Mouse (Mus musculus) heart, embryonic 16.5 days (tissue): Measurements from ENCODE around the gene Mtcl1. TPM values are rescaled to one million over a fixed set of nuclear protein-coding genes. Genes with fewer than 3 reads are reported as not detected.

ENCODE experiments used
- ATAC-seq: fragments of 200-750 bp; cut with Nextera tagmentation; replicated peaks from 2 replicates; pipeline ENCODE4 v1.8.0; 2017; ENCODE audit warnings: moderate number of reproducible peaks; ENCODE audit not compliant: insufficient read depth, low FRiP score; ENCODE audit errors: extremely low read depth
- H3K27ac ChIP-seq: fragments of 300-500 bp; sonication (generic); 2 replicates; pipeline ENCODE4 v1.5.1; 2014; ENCODE audit warnings: mild to moderate bottlenecking, low read length, control low read depth, moderate library complexity
- H3K27me3 ChIP-seq: fragments of 300-500 bp; sonication (generic); 2 replicates; pipeline ENCODE4 v1.6.1; 2014; ENCODE audit warnings: low read length, mixed read lengths; ENCODE audit not compliant: control insufficient read depth, insufficient read depth
- H3K36me3 ChIP-seq: fragments of 300-500 bp; sonication (generic); 2 replicates; pipeline ENCODE4 v1.6.1; 2014; ENCODE audit not compliant: control insufficient read depth, insufficient read depth
- H3K4me1 ChIP-seq: fragments of 300-500 bp; sonication (generic); 2 replicates; pipeline ENCODE4 v1.6.1; 2014; ENCODE audit warnings: low read length, mixed read lengths; ENCODE audit not compliant: control insufficient read depth, insufficient read depth
- H3K4me2 ChIP-seq: fragments of 300-500 bp; sonication (generic); 2 replicates; pipeline ENCODE4 v1.6.1; 2014; ENCODE audit warnings: low read depth, mild to moderate bottlenecking, control low read depth, low read length
- H3K4me3 ChIP-seq: fragments of 300-500 bp; sonication (generic); 2 replicates; pipeline ENCODE4 v1.5.1; 2014; ENCODE audit warnings: mild to moderate bottlenecking, control low read depth, low read length
- H3K9ac ChIP-seq: fragments of 300-500 bp; sonication (generic); 2 replicates; pipeline ENCODE4 v1.6.1; 2014; ENCODE audit warnings: low read length, control low read depth
- H3K9me3 ChIP-seq: fragments of 300-500 bp; sonication (generic); replicated peaks from 2 replicates; pipeline ENCODE4 v1.6.1; 2016; ENCODE audit warnings: low read length; ENCODE audit not compliant: control insufficient read depth
- WGBS: fragments of 180-500 bp; shearing (Covaris S2); extraction: QIAGEN DNeasy Blood & Tissue Kit; methylation state at CpG from one replicate; pipeline ENCODE4 v1.1.7; 2014; 5-methylcytosine and 5-hydroxymethylcytosine counted together
- polyA plus RNA-seq: library from polyadenylated mRNA; unstranded; fragments of >200 nt; fragmentation: Nextera tagmentation; extraction: Ambion mirVana; gene quantifications from 2 replicates; pipeline ENCODE4 v1.2.1, GENCODE M21; 2015

Gene Mtcl1
- polyA plus RNA-seq, 1 experiment from 2014 or later = 1.9 TPM

GRCm38 (mm10) chr17:66335568-66335967, 114.0 kb downstream of the Mtcl1 start:
- no peak for ATAC-seq
- Histone ChIP-seq H3K36me3 (no peaks in the 10 kb centered on the region), H3K4me3 (no peak overlapping the region), H3K9ac (no peak overlapping the region), H3K4me1 (no peaks in the 10 kb centered on the region), H3K9me3 (no peaks in the 10 kb centered on the region), H3K27ac (no peak overlapping the region), H3K4me2 (no peak overlapping the region), H3K27me3 (no peaks in the 10 kb centered on the region)
- WGBS = 90% methylated on average over 10 of the region's 10 CpGs

GRCm38 (mm10) chr17:66334894-66335293, 114.7 kb downstream of the Mtcl1 start:
- Histone ChIP-seq H3K27me3 (no peaks in the 10 kb centered on the region), H3K4me3 (no peak overlapping the region), H3K9ac (no peak overlapping the region), H3K4me2 (no peak overlapping the region), H3K4me1 (no peaks in the 10 kb centered on the region), H3K27ac (no peak overlapping the region), H3K9me3 (no peaks in the 10 kb centered on the region), H3K36me3 (no peaks in the 10 kb centered on the region)
- 60% methylated on average over 4 of the region's 4 CpGs for WGBS
- ATAC-seq = no peak

- no peaks in the 10 kb centered on the region for H3K4me1 ChIP-seq
- no peak overlapping the region for H3K4me3 ChIP-seq
- no peak overlapping the region for H3K9ac ChIP-seq
- no peaks in the 10 kb centered on the region for H3K27me3 ChIP-seq
- H3K4me2 ChIP-seq = no peak overlapping the region
- H3K9me3 ChIP-seq = no peaks in the 10 kb centered on the region
- H3K27ac ChIP-seq = no peak overlapping the region
- 55% methylated on average over 6 of the region's 6 CpGs for WGBS
- no peaks in the 10 kb centered on the region for H3K36me3 ChIP-seq
- no peak for ATAC-seq
These were observed 118.3 kb downstream of the Mtcl1 start for GRCm38 (mm10) chr17:66331207-66331606.

- ATAC-seq = no peak
- H3K27me3 ChIP-seq = no peaks in the 10 kb centered on the region
- 0 out of 2 replicates have a peak, but pooled peaks cover 2% of the 10 kb centered on the region for H3K4me1 ChIP-seq
- no peak overlapping the region for H3K4me2 ChIP-seq
- no peaks in the 10 kb centered on the region for H3K36me3 ChIP-seq
- 86% methylated on average over 5 of the region's 5 CpGs for WGBS
- H3K27ac ChIP-seq = no peak overlapping the region
- H3K9ac ChIP-seq = no peak overlapping the region
- H3K4me3 ChIP-seq = no peak overlapping the region
- no peaks in the 10 kb centered on the region for H3K9me3 ChIP-seq
These were observed 123.0 kb downstream of the Mtcl1 start for GRCm38 (mm10) chr17:66326552-66327045.

- Histone ChIP-seq H3K27ac (no peak overlapping the region), H3K36me3 (no peaks in the 10 kb centered on the region), H3K4me2 (no peak overlapping the region), H3K4me3 (no peak overlapping the region), H3K4me1 (0 out of 2 replicates have a peak, but pooled peaks cover 2% of the 10 kb centered on the region), H3K9me3 (no peaks in the 10 kb centered on the region), H3K9ac (no peak overlapping the region), H3K27me3 (no peaks in the 10 kb centered on the region)
- ATAC-seq = no peak
- 72% methylated on average over 4 of the region's 4 CpGs for WGBS
These were observed 123.4 kb downstream of the Mtcl1 start for GRCm38 (mm10) chr17:66326204-66326545.

GRCm38 (mm10) chr17:66325440-66326203, 123.9 kb downstream of the Mtcl1 start:
- no peaks in the 10 kb centered on the region for H3K27me3 ChIP-seq
- H3K27ac ChIP-seq = no peak overlapping the region
- no peak overlapping the region for H3K4me2 ChIP-seq
- no peak overlapping the region for H3K9ac ChIP-seq
- 0 out of 2 replicates have a peak, but pooled peaks cover 2% of the 10 kb centered on the region for H3K4me1 ChIP-seq
- no peak for ATAC-seq
- H3K9me3 ChIP-seq = no peaks in the 10 kb centered on the region
- 46% methylated on average over 14 of the region's 14 CpGs for WGBS
- H3K36me3 ChIP-seq = no peaks in the 10 kb centered on the region
- no peak overlapping the region for H3K4me3 ChIP-seq

- H3K9ac ChIP-seq = no peak overlapping the region
- H3K4me1 ChIP-seq = 0 out of 2 replicates have a peak, but pooled peaks cover 2% of the 10 kb centered on the region
- no peak for ATAC-seq
- no peak overlapping the region for H3K4me2 ChIP-seq
- H3K4me3 ChIP-seq = no peak overlapping the region
- H3K36me3 ChIP-seq = no peaks in the 10 kb centered on the region
- no peaks in the 10 kb centered on the region for H3K9me3 ChIP-seq
- 77% methylated on average over 3 of the region's 3 CpGs for WGBS
- no peak overlapping the region for H3K27ac ChIP-seq
- H3K27me3 ChIP-seq = no peaks in the 10 kb centered on the region
These were observed 124.7 kb downstream of the Mtcl1 start for GRCm38 (mm10) chr17:66324836-66325235.

GRCm38 (mm10) chr17:66322646-66323255, 126.8 kb downstream of the Mtcl1 start:
- Histone ChIP-seq H3K9ac (no peak overlapping the region), H3K4me3 (no peak overlapping the region), H3K27me3 (no peaks in the 10 kb centered on the region), H3K36me3 (no peaks in the 10 kb centered on the region), H3K27ac (no peak overlapping the region), H3K9me3 (no peaks in the 10 kb centered on the region), H3K4me1 (0 out of 2 replicates have a peak, but pooled peaks cover 2% of the 10 kb centered on the region), H3K4me2 (no peak overlapping the region)
- ATAC-seq = no peak
- 42% methylated on average over 15 of the region's 15 CpGs for WGBS

- no peaks in the 10 kb centered on the region for H3K36me3 ChIP-seq
- 78% methylated on average over 14 of the region's 14 CpGs for WGBS
- H3K9me3 ChIP-seq = no peaks in the 10 kb centered on the region
- H3K9ac ChIP-seq = no peak overlapping the region
- no peak overlapping the region for H3K4me3 ChIP-seq
- 0 out of 2 replicates have a peak, but pooled peaks cover 2% of the 10 kb centered on the region for H3K4me1 ChIP-seq
- H3K4me2 ChIP-seq = no peak overlapping the region
- no peak overlapping the region for H3K27ac ChIP-seq
- no peaks in the 10 kb centered on the region for H3K27me3 ChIP-seq
- no peak for ATAC-seq
These were observed 127.6 kb downstream of the Mtcl1 start for GRCm38 (mm10) chr17:66321933-66322332.
